Mouse (Mus musculus) telencephalon, adult 2 months (tissue): ENCODE results near the gene Tomm22.

Source experiments
- DNase-seq: peaks from one replicate; pipeline ENCODE4 v3.0.0-alpha.2; 2011; ENCODE audit warnings: low read depth, low spot score

The Tomm22 gene

GRCm38 (mm10) chr15:79685141-79685641 lies 14.5 kb downstream of the Tomm22 start:
- DNase-seq, result no peak

- no peak for DNase-seq
Measured at GRCm38 (mm10) chr15:79686046-79686869, 15.6 kb downstream of the Tomm22 start.

- no peak for DNase-seq
Measured at GRCm38 (mm10) chr15:79687175-79687574, 16.5 kb downstream of the Tomm22 start.

GRCm38 (mm10) chr15:79687646-79688267 lies 17.1 kb downstream of the Tomm22 start, which contains the start of gene Josd1:
Josd1 (minus strand) TSS chr15:79687919.
- DNase-seq, result peak; percentile 82

GRCm38 (mm10) chr15:79688268-79688956 lies 17.8 kb downstream of the Tomm22 start:
- no peak for DNase-seq

GRCm38 (mm10) chr15:79689662-79690425 lies 19.2 kb downstream of the Tomm22 start:
- DNase-seq, result no peak

- DNase-seq, result peak; percentile 100
Measured at GRCm38 (mm10) chr15:79690426-79691022, 19.9 kb downstream of the Tomm22 start, which contains the start of gene Gtpbp1. Gtpbp1 (plus strand) TSS chr15:79690845.

GRCm38 (mm10) chr15:79691023-79691508 lies 20.4 kb downstream of the Tomm22 start:
- no peak for DNase-seq

GRCm38 (mm10) chr15:79692334-79692733 lies 21.7 kb downstream of the Tomm22 start:
- no peak for DNase-seq

GRCm38 (mm10) chr15:79693740-79694139 lies 23.1 kb downstream of the Tomm22 start:
- no peak for DNase-seq

- no peak for DNase-seq
Measured at GRCm38 (mm10) chr15:79694512-79694911, 23.9 kb downstream of the Tomm22 start.

GRCm38 (mm10) chr15:79695516-79695915 lies 24.9 kb downstream of the Tomm22 start:
- no peak for DNase-seq

GRCm38 (mm10) chr15:79696508-79696907 lies 25.8 kb downstream of the Tomm22 start:
- DNase-seq, result no peak

- DNase-seq, result no peak
Measured at GRCm38 (mm10) chr15:79697011-79697410, 26.4 kb downstream of the Tomm22 start.

- no peak for DNase-seq
Measured at GRCm38 (mm10) chr15:79697558-79698187, 27.0 kb downstream of the Tomm22 start.

- no peak for DNase-seq
Measured at GRCm38 (mm10) chr15:79706603-79707214, 36.0 kb downstream of the Tomm22 start.

GRCm38 (mm10) chr15:79708229-79708822 lies 37.7 kb downstream of the Tomm22 start:
- no peak for DNase-seq

- no peak for DNase-seq
Measured at GRCm38 (mm10) chr15:79715646-79716045, 45.0 kb downstream of the Tomm22 start.

GRCm38 (mm10) chr15:79716710-79717109 lies 46.0 kb downstream of the Tomm22 start:
- DNase-seq, result no peak
